Mouse (Mus musculus) spleen, adult 2 months (tissue): Measurements from ENCODE around the gene Rptor.

Experiments
- CTCF ChIP-seq: fragments of 200-500 bp; IDR thresholded peaks from 2 replicates; pipeline ENCODE4 v1.5.1; 2011; ENCODE audit warnings: mild to moderate bottlenecking, inconsistent platforms; ENCODE audit not compliant: insufficient read depth, insufficient read length, insufficient replicate concordance; ENCODE audit errors: extremely low read depth
- POLR2A ChIP-seq: fragments of 200-500 bp; IDR thresholded peaks from 2 replicates; pipeline ENCODE4 v1.6.1; 2011; ENCODE audit warnings: low read depth, low read length, inconsistent platforms

- TF ChIP-seq POLR2A (no peak), CTCF (no peak)
Observed at GRCm38 (mm10) chr11:119554706-119555105, 48.0 kb upstream of the Rptor start.
